Mouse (Mus musculus) urinary bladder, postnatal 14 days (tissue): ENCODE measurements around the gene Slc25a13.

ENCODE experiments used
- DNase-seq: peaks from one replicate; pipeline ENCODE4 v3.0.0; 2021; ENCODE audit warnings: low spot score

Gene Slc25a13

GRCm38 (mm10) chr6:6027664-6028063 lies 189.3 kb downstream of the Slc25a13 start:
- no peak for DNase-seq

- DNase-seq = no peak
Measured at GRCm38 (mm10) chr6:6023976-6024375, 193.0 kb downstream of the Slc25a13 start.

DNA sequence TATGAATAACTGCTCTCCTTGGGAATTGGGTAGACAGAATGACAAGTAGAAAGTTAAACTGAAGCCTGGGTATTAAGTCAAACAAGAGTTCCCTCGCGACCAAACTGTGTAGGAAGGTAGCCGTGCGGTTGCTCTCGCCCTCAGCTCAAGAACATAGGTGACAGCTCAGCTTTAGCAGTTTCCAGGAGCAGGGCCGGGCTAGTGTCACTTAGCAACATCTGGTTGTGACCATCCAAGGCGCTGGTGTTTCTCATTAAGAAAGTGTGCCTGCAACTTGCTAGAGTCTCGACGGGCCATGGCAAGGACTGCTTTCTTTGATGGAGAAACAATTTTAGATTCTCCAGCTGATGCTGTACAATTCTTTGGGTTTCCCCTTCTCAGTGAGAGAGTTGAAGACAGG lies 200.0 kb downstream of the Slc25a13 start:
- no peak for DNase-seq

DNA sequence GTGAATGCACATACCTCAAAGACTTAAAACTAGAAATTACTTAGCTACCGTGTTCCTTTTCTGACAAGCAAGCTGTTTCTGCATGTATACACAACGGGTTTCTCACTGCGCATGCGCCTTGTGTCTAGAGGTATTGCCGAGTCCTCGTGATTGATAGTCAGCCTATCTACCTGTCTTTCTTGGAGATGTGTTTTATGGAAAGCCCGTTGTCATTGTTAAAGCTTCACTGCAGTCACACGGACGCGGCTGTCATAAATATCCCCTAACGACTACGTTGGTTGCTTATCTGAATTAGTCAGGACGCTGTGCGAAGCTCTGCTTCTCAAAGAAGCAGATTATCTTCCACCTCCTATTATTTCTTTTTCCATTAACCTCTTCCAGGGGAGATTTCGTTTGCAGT lies 201.4 kb downstream of the Slc25a13 start:
- DNase-seq = no peak

DNA sequence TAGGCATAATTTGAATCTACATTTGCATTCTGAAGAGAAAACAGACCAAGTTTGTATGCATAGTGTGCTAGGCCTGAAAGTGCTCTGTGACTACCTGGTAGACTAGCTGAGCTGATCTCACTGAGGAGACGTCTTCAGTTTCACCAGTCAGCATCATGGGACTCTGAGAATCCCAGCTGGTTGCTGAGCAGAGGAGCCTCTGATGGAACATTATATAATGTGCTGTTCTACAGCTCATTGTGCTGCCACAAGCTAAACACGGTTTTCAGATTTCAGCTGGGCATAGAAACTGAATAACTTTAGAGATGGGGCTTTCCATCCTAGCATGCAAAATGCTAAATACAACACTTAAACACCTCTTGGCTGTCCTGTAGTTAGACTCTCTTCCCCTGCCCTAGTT lies 205.6 kb downstream of the Slc25a13 start:
- DNase-seq = no peak

GRCm38 (mm10) chr6:6005762-6006431 lies 211.1 kb downstream of the Slc25a13 start:
- peak; percentile 69 for DNase-seq

DNA sequence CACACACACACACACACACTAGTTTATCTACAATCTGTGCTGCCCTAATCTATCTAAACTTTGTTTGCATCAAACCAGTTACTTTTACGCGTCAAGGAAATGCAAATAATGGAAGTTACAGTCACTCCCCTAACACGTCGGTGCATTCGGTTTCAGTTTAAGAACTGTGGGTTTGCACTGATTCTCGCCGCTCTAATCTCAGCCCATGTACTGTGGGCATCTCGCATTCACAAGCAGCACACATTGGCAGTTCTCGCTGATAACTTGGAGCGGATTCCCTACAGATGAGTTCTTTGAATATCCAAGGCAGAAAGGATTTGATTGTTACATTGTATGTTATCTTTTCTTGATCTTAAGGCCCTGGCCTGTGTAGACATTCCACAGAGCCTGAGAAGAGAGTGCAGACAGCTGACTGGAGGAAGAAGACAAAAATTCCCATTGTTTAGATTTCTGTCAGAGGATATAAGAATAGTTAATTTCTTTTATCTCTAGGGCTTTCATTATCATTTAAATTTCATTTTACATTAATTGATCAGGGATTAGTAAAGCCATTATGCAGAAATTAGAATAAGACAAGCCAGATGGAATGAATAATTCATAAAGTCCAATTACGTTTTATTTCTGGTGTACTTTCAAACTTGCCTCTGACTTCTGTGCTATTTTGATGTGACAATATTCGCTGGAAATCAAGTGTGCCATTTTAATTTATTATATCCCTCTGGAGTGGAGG lies 212.1 kb downstream of the Slc25a13 start:
- DNase-seq = no peak

DNA sequence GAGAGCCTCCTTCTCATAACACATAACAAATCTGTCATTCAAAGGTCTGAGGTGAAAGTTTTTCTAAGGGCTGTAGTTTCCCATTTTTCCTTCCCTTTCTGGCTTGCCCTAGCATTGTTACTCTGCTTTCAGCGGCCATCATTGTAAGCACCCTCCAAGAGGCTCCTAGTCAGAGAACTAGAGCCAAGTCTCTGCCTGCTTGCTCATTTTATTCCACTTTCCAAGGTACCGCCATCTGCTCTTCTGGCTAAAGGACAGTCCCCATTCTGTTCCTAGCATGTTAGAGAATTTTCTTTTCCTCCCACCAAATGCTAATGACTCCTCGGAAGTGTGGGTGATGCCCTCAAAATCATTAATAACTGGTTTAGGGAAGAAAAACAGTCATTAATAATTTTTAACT lies 214.9 kb downstream of the Slc25a13 start:
- no peak for DNase-seq

GRCm38 (mm10) chr6:5997535-5997934 lies 219.4 kb downstream of the Slc25a13 start:
- no peak for DNase-seq

DNA sequence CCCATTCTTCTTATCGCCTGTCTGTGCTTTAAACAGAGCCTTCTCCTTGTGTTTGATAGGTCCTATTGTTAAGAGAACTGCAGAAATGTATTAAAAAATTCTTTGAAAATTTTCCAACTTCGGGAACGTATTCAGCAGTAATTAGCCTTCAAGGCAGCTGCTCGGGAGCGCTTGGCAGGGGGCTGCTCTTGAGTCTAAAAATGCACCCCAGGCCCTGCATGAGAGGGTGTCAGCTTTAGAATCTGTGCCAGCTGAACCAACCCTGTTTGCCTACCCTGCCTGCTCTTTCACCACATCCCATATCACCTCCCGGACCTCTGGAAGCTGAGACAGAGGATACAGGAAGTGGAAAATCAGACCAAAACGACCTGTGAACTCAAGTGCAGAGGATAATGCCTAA lies 223.9 kb downstream of the Slc25a13 start:
- no peak for DNase-seq

DNA sequence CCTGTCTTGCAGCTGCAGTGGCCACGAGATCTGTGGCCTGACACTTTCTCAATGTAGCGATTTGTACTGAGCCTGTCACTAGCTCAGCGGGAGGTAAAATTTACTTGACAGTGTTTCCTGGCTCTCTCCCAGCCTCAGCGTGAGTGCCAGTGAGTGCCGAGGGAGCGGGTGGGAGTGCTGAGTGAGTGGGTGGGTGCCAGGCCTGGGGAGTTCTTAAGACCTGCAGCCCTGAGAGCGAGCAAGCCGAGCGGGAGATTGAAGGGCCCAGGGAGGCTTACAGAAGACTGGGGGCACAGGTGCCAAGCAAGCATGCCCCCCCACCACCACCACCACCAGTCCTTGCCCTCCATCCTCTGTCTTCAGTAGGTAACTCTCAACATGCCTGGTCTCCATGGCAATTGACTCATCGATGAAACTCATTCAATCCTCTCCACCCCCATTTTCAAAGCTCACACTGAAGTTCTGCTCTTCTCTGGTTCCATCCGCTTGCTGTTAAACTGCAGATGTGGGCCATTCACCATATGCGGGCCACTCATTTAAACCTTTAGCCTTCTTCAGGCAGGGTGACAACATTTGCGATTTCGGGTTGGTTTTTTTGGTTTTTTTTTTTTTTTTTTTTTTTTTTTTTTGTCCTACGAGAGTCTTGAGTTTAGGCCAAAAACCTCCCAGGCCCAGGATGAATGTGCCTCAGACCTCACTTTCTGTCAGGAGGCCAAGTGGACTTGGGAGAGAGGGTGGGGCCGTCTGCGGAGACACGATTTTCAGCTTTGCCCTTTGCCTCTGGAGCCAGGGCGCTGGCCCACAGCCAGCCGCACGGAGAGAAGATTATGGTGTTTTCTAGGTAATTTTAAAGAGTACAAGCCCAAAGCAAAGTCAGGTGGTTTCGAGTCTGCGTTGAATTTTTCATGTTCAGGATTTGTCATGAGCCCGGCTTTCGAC lies 224.9 kb downstream of the Slc25a13 start:
- DNase-seq = peak; percentile 51

DNA sequence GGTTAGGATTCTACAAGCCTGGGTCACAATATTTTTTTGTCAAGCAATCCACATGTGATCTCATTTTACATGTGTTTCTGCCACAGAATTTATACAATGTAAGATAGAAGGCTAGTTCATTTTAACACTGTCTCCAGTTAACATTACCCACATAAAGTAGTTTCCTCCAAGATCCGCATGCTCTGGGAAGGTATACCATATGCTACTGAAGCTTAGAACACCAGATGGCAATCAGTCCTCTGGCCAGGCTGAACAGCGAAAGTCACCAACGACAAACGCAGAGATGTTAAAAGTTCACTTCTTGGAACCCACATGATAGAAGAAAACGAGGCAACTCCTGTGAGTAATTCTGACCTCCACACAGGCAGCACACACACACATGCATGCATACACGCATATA lies 225.7 kb downstream of the Slc25a13 start:
- no peak for DNase-seq
